Mouse (Mus musculus): Measurements from ENCODE around the gene Rap1gap. TPM values are rescaled to one million over a fixed set of nuclear protein-coding genes. Genes with fewer than 3 reads are reported as not detected.

Rap1gap gene
- total and polyA plus RNA-seq, 3 experiments: 7.7 to 42.6 TPM; not detected in 1

DNA sequence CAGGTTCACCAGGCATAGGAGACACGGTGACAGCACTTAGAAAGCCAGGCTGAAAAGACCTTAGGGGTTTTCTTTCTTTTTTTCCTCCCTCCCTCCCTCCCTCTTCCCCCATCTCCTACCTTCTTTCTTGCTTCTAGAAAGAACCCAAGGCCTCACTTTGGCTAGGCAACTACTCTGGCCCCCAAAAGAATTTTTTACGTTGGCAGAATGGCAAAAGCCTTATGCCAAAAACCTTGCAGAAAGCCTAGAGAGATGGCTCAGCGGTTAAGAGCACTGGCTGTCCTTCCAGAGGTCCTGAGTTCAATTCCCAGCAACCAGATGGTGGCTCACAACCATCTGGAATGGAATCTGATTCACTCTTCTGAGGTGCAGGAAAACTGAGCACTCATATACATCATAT is 100.1 kb downstream of the Rap1gap start:
- Histone ChIP-seq H3K36me3 (ENCODE audit: control insufficient read depth in 1 of 2, insufficient read depth in 2 of 2, low read length in 2 of 2) (no peaks in the 10 kb centered on the region), H3K79me2 (ENCODE audit: control insufficient read depth, insufficient read depth, low read length, poor library complexity) (no peaks in the 10 kb centered on the region), H3K9ac (ENCODE audit: control insufficient read depth, low read depth, low read length, poor library complexity, severe bottlenecking) (no peak overlapping the region), H3K9me3 (replicated peaks; ENCODE audit: insufficient read depth, low read length) (no peaks in the 10 kb centered on the region), H3K4me3 (ENCODE audit: control insufficient read depth in 1 of 2, insufficient read depth in 1 of 2, low read depth in 2 of 2, low read length in 2 of 2) (no peak overlapping the region), H3K27me3 (ENCODE audit: control insufficient read depth in 1 of 2, insufficient read depth in 2 of 2, low read length in 2 of 2) (no peaks in the 10 kb centered on the region), H3K4me1 (ENCODE audit: control insufficient read depth in 1 of 2, insufficient read depth in 2 of 2, low read length in 2 of 2) (no peaks in the 10 kb centered on the region), H3K27ac (ENCODE audit: control insufficient read depth, low read depth, low read length) (no peak overlapping the region)
- TF ChIP-seq E2F4 (IDR thresholded peaks at IDR 0.05; ENCODE audit: borderline replicate concordance, low read depth, low read length) (no peak), CHD1 (IDR thresholded peaks at IDR 0.05; ENCODE audit: low read depth, low read length) (no peak), TAL1 (IDR thresholded peaks at IDR 0.05; ENCODE audit: low read length) (no peak), RCOR1 (IDR thresholded peaks at IDR 0.05; ENCODE audit: low read depth, low read length) (no peak)
- no peak for DNase-seq (ENCODE audit: low read depth, low spot score)

DNA sequence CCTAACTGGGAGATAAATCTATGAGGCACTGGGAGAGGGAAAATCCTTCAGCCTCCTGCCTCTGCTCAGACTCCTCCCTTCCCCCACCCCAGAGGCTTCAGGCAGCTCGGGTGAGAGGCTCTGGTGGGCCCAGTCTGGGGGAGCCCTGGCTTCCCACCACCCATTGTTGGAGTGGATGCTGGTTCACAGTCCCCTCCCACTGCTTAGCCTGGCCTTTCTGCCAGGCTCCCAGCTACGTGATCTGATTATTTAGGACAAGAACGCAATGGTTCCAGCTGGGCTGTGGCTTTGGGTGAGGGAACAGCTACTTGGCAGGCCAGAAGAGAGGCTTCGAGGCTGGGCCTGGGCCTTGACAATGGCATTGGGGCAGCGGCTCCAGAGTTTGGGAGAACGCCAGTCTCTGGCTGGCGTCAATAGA is 101.0 kb downstream of the Rap1gap start:
- Histone ChIP-seq H3K27me3 (ENCODE audit: control insufficient read depth in 1 of 2, insufficient read depth in 2 of 2, low read length in 2 of 2) (no peaks in the 10 kb centered on the region), H3K36me3 (ENCODE audit: control insufficient read depth in 1 of 2, insufficient read depth in 2 of 2, low read length in 2 of 2) (no peaks in the 10 kb centered on the region), H3K4me1 (ENCODE audit: control insufficient read depth in 1 of 2, insufficient read depth in 2 of 2, low read length in 2 of 2) (no peaks in the 10 kb centered on the region), H3K27ac (ENCODE audit: control insufficient read depth, low read depth, low read length) (no peak overlapping the region), H3K9ac (ENCODE audit: control insufficient read depth, low read depth, low read length, poor library complexity, severe bottlenecking) (no peak overlapping the region), H3K9me3 (replicated peaks; ENCODE audit: insufficient read depth, low read length) (no peaks in the 10 kb centered on the region), H3K79me2 (ENCODE audit: control insufficient read depth, insufficient read depth, low read length, poor library complexity) (no peaks in the 10 kb centered on the region), H3K4me3 (ENCODE audit: control insufficient read depth in 1 of 2, insufficient read depth in 1 of 2, low read depth in 2 of 2, low read length in 2 of 2) (no peak overlapping the region)
- TF ChIP-seq UBTF (IDR thresholded peaks at IDR 0.05; ENCODE audit: borderline replicate concordance, insufficient read depth, low read depth, low read length) (no peak), POLR2A (IDR thresholded peaks at IDR 0.05; ENCODE audit: control insufficient read depth in 1 of 2, insufficient read depth in 1 of 2, low read depth in 1 of 2, low read length in 2 of 2, poor library complexity in 1 of 2) (no peak), TCF12 (IDR thresholded peaks at IDR 0.05; ENCODE audit: low read depth, low read length) (no peak), SIN3A (IDR thresholded peaks at IDR 0.05; ENCODE audit: low read length) (no peak), BHLHE40 (IDR thresholded peaks at IDR 0.05; ENCODE audit: borderline replicate concordance, low read depth, low read length) (no peak), EP300 (IDR thresholded peaks at IDR 0.05; ENCODE audit: low read depth in 1 of 2, low read length in 2 of 2) (no peak), HCFC1 (IDR thresholded peaks at IDR 0.05; ENCODE audit: low read depth, low read length) (no peak), MXI1 (IDR thresholded peaks at IDR 0.05; ENCODE audit: low read depth, low read length) (no peak), MYC (IDR thresholded peaks at IDR 0.05; ENCODE audit: low read depth, low read length) (no peak), ZKSCAN1 (IDR thresholded peaks at IDR 0.05; ENCODE audit: low read depth, low read length) (no peak), JUND (IDR thresholded peaks at IDR 0.05; ENCODE audit: low read depth, low read length) (no peak), ETS1 (IDR thresholded peaks at IDR 0.05; ENCODE audit: low read depth, low read length) (no peak), NELFE (IDR thresholded peaks at IDR 0.05; ENCODE audit: low read depth, low read length) (no peak)
- no peak for DNase-seq (ENCODE audit: low read depth, low spot score)

Data from MEL (cell line).